Mouse (Mus musculus) intestine, postnatal 0 days (tissue): ENCODE data around the gene Myh6. TPM values are rescaled to one million over a fixed set of nuclear protein-coding genes. Genes with fewer than 3 reads are reported as not detected.

Source experiments
- ATAC-seq: fragments of 200-750 bp; cut with Nextera tagmentation; 2 replicates; pipeline ENCODE4 v1.8.0; 2017; ENCODE audit warnings: mild to moderate bottlenecking, moderate TSS enrichment, moderate library complexity
- H3K27ac ChIP-seq: fragments of 300-500 bp; sonication (generic); 2 replicates; pipeline ENCODE4 v1.5.1; 2014; ENCODE audit warnings: mild to moderate bottlenecking, low read depth, low read length, moderate library complexity
- H3K27me3 ChIP-seq: fragments of 300-500 bp; sonication (generic); replicated peaks from 2 replicates; pipeline ENCODE4 v1.6.1; 2014; ENCODE audit warnings: low read length, mixed read lengths; ENCODE audit not compliant: control insufficient read depth, insufficient read depth
- H3K36me3 ChIP-seq: fragments of 300-500 bp; sonication (generic); 2 replicates; pipeline ENCODE4 v1.6.1; 2014; ENCODE audit warnings: mild to moderate bottlenecking, moderate library complexity; ENCODE audit not compliant: control insufficient read depth, insufficient read depth
- H3K4me1 ChIP-seq: fragments of 300-500 bp; sonication (generic); replicated peaks from 2 replicates; pipeline ENCODE4 v1.6.1; 2014; ENCODE audit warnings: antibody characterized with exemption, low read length, mixed read lengths; ENCODE audit not compliant: control insufficient read depth, insufficient read depth
- H3K4me2 ChIP-seq: fragments of 300-500 bp; sonication (generic); replicated peaks from 2 replicates; pipeline ENCODE4 v1.6.1; 2014; ENCODE audit warnings: low read depth, mild to moderate bottlenecking, moderate library complexity
- H3K4me3 ChIP-seq: fragments of 300-500 bp; sonication (generic); 2 replicates; pipeline ENCODE4 v1.5.1; 2014; ENCODE audit warnings: low read depth, low read length
- H3K9ac ChIP-seq: fragments of 300-500 bp; sonication (generic); 2 replicates; pipeline ENCODE4 v1.6.1; 2014; ENCODE audit warnings: mild to moderate bottlenecking, low read depth, low read length
- H3K9me3 ChIP-seq: fragments of 300-500 bp; sonication (generic); 2 replicates; pipeline ENCODE4 v1.6.1; 2016; ENCODE audit warnings: mixed run types; ENCODE audit not compliant: control insufficient read depth
- CTCF ChIP-seq: sonication (generic); IDR thresholded peaks from 2 replicates; pipeline ENCODE4 v1.5.1; 2016; ENCODE audit warnings: low read depth, mild to moderate bottlenecking, control low read depth, antibody characterized with exemption, moderate library complexity
- WGBS: fragments of 180-500 bp; shearing (Covaris S2); extraction: QIAGEN DNeasy Blood & Tissue Kit; methylation state at CpG from one replicate; pipeline ENCODE4 v1.1.7; 2014; 5-methylcytosine and 5-hydroxymethylcytosine counted together
- polyA plus RNA-seq: library from polyadenylated mRNA; unstranded; fragments of >200 nt; fragmentation: Nextera tagmentation; extraction: Ambion mirVana; gene quantifications from 2 replicates; pipeline ENCODE4 v1.2.1, GENCODE M21; 2015

The Myh6 gene
- polyA plus RNA-seq, 1 experiment from 2014 or later, result 0.53 TPM

DNA sequence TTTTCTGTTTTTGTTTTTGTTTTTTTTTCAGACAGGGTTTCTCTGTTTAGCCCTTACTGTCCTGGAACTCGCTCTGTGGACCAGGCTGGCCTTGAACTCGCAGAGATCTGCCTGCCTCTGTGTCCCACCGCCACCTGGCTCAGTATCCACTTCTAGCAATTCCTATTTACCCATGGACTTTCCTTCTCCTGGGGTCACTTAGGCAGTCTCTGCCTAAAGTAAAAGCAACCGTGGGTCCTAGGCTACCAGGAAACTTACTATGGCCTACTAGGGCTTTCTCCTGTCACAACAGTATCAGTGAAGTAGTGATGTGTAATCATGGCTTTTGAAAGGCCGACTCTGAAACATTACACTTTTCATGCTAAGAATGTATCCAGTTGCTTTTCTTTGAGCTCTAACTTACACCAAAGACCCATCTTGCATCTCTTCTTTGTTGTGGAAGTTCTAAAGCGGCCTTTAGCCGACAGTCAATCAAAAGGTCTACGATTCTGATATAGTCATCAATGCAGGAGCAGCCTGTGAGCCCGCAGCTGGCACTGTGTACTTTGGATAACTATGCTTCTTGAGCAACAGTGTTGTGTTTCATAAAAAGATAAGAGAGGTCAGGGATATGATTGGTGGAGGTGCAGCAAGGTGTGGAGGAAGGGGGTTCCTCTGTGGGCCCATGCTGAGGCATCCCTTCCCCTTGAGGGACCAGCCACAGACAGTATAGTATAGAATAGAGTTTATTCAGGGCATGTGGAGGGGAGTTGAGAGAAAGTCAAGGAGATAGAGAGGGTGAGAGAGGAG is 40.6 kb upstream of the Myh6 start:
- 55% methylated on average over 9 of the region's 9 CpGs for WGBS
- ATAC-seq, result peak; percentile 64
- TF ChIP-seq CTCF, result no peak
- H3K4me3 ChIP-seq, result no peak overlapping the region
- H3K27me3 ChIP-seq, result no peaks in the 10 kb centered on the region
- no peak overlapping the region for H3K4me2 ChIP-seq
- H3K9ac ChIP-seq, result no peak overlapping the region
- H3K36me3 ChIP-seq, result no peaks in the 10 kb centered on the region
- no peaks in the 10 kb centered on the region for H3K9me3 ChIP-seq
- 0 out of 2 replicates have a peak, but pooled peaks cover 3% of the 10 kb centered on the region for H3K4me1 ChIP-seq
- no peak overlapping the region for H3K27ac ChIP-seq

DNA sequence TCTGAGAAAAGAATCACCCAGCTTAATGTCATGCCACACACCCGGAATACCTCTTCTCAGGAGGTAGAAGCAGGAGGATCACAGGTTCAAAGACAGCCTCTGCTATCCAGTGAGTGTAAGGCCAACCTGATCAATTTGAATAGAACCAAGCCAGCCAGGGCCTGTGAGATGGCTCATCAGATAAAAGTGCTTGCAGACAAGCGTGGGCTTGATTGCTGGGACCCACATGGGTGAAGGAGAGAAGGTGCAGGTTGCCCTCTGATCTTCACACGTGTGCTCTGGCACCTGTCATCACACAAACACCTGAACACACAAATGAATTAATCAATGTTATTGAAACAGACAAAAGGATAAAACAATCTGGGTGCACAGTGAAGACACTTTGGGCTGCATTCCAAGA is 39.8 kb upstream of the Myh6 start:
- Histone ChIP-seq H3K27me3 (no peaks in the 10 kb centered on the region), H3K36me3 (no peaks in the 10 kb centered on the region), H3K9ac (no peak overlapping the region), H3K4me1 (0 out of 2 replicates have a peak, but pooled peaks cover 3% of the 10 kb centered on the region), H3K27ac (no peak overlapping the region), H3K4me3 (no peak overlapping the region), H3K9me3 (no peaks in the 10 kb centered on the region), H3K4me2 (no peak overlapping the region)
- no peak for ATAC-seq
- TF ChIP-seq CTCF, result no peak
- 65% methylated on average over 3 of the region's 3 CpGs for WGBS

DNA sequence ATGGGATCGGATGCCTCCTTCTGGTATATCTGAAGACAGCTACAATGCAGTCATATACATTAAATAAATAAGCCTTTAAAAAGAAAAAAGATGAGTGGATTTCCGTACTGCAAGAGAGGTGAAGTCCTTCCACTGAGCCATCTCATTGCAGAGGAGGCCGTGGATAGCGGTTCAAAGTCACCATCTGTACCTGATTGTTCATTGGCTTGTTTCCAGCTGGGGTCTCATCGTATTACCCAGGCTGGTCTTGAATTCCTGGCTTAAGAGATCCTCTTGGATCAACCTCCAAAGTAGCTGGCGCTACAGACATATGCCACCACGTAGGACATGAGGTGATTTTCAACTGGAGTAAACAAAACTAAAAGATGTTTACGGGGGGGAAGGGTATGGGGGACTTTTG is 39.2 kb upstream of the Myh6 start:
- Histone ChIP-seq H3K4me3 (no peak overlapping the region), H3K4me2 (no peak overlapping the region), H3K27me3 (no peaks in the 10 kb centered on the region), H3K27ac (no peak overlapping the region), H3K36me3 (no peaks in the 10 kb centered on the region), H3K4me1 (0 out of 2 replicates have a peak, but pooled peaks cover 3% of the 10 kb centered on the region), H3K9ac (no peak overlapping the region), H3K9me3 (no peaks in the 10 kb centered on the region)
- ATAC-seq, result no peak
- no peak for TF ChIP-seq CTCF
- 89% methylated on average over 8 of the region's 8 CpGs for WGBS

DNA sequence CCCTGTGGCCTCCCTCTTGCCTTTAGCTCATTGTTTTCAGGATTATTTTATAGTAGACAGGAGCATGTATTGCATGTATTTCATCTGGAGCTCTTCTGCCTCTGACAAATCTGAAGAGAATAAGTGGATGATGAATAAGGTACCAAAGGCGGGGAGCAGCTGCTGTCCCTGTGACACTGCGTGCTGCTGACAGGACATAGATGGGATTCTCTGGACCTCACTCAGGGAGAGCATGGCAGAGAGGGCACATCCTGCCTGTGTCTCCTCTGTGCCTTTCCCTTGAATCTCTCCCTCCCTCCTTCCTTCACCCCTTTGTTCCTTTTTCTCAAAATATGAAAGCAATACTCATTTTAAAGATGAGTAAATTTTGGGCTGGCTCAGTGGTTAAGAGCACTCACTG is 38.8 kb upstream of the Myh6 start:
- H3K4me3 ChIP-seq, result no peak overlapping the region
- ATAC-seq, result no peak
- no peak overlapping the region for H3K27ac ChIP-seq
- no peaks in the 10 kb centered on the region for H3K27me3 ChIP-seq
- H3K9ac ChIP-seq, result no peak overlapping the region
- TF ChIP-seq CTCF, result no peak
- 89% methylated on average over 2 of the region's 2 CpGs for WGBS
- no peaks in the 10 kb centered on the region for H3K36me3 ChIP-seq
- no peak overlapping the region for H3K4me2 ChIP-seq
- H3K4me1 ChIP-seq, result 0 out of 2 replicates have a peak, but pooled peaks cover 3% of the 10 kb centered on the region
- H3K9me3 ChIP-seq, result no peaks in the 10 kb centered on the region

DNA sequence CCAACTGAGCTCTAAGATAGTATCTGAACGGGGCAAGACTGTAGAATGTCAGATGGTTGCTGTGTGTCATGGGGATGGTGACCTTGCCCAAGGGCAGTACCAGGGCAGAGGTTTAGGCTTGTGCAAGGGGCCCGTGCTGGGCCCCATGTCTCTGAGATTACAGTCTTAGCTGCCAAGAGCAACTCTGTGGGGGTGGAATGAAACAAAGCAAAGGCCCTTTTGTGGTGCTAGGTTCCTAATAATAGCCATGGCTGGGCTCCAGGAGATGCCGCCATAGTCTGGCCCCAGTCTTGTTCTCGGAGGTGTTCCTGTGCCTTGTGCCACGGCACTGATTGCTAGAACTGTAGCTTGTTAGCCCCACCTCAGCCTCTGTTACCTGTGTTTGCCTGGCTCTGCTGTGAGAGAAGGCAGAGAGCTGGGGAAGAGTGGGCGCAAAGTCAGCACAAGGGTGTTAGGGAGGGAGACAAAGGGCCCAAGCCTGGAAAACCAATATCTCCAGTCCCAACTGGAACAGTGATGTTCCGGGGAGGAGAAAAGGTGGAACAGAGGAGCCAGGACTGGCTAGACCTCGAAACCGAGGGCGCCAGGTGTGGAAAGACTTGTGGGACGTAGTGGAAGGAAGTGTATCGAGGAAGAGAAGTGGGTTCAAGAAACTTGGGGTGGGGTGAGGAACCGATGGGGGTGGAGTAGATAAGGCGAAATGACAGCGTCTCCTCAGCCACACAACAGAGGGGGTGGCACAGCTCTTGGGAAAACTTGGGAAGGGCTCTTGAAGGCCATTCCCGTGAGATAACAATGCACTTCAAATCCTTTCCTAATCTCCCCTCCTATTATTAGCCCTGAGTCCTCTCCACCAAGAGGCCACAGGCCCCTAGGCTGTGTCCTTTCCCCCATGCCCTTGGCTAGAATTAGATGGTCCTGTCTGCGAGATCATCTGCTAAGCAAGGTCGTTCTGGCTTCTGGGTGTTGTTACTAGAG is 37.4 kb upstream of the Myh6 start:
- no peak for TF ChIP-seq CTCF
- Histone ChIP-seq H3K4me3 (no peak overlapping the region), H3K27me3 (no peaks in the 10 kb centered on the region), H3K4me2 (no peak overlapping the region), H3K9me3 (no peaks in the 10 kb centered on the region), H3K36me3 (no peaks in the 10 kb centered on the region), H3K27ac (no peak overlapping the region), H3K4me1 (0 out of 2 replicates have a peak, but pooled peaks cover 3% of the 10 kb centered on the region), H3K9ac (no peak overlapping the region)
- ATAC-seq, result 0 out of 2 replicates have a peak, but pooled peaks have one; percentile 39
- WGBS, result 39% methylated on average over 18 of the region's 18 CpGs

DNA sequence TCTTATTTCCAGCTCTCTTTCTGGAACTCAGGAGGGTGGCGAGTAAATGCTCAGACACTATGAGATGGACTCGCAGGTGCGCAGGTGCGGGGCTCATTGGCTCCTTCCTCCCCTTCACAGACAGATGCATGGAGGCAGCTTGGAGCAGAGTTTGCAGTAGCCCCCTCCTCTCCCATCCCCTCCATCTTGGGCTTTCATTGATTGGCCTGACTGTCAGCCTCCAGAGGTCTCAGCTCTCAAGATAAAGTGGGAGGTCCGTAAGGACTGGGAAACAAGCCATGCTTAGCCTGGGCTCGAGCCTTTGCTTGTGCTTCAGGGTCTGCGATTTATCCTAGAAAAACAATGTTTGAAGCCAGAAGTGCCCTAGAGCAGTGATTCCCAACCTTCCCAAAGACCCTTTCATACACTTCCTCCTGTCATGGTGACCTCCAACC is 36.0 kb upstream of the Myh6 start:
- no peaks in the 10 kb centered on the region for H3K36me3 ChIP-seq
- H3K4me1 ChIP-seq, result 0 out of 2 replicates have a peak, but pooled peaks cover 3% of the 10 kb centered on the region
- H3K27me3 ChIP-seq, result no peaks in the 10 kb centered on the region
- ATAC-seq, result no peak
- 59% methylated on average over 7 of the region's 7 CpGs for WGBS
- no peak overlapping the region for H3K4me2 ChIP-seq
- H3K27ac ChIP-seq, result no peak overlapping the region
- TF ChIP-seq CTCF, result no peak
- no peak overlapping the region for H3K4me3 ChIP-seq
- H3K9ac ChIP-seq, result no peak overlapping the region
- no peaks in the 10 kb centered on the region for H3K9me3 ChIP-seq
